Mouse (Mus musculus) testis, postnatal 14 days (tissue): ENCODE measurements around the gene Efcab10.

Source experiments
- DNase-seq: peaks from one replicate; pipeline ENCODE4 v3.0.0; 2021; ENCODE audit warnings: low spot score

The Efcab10 gene

DNA sequence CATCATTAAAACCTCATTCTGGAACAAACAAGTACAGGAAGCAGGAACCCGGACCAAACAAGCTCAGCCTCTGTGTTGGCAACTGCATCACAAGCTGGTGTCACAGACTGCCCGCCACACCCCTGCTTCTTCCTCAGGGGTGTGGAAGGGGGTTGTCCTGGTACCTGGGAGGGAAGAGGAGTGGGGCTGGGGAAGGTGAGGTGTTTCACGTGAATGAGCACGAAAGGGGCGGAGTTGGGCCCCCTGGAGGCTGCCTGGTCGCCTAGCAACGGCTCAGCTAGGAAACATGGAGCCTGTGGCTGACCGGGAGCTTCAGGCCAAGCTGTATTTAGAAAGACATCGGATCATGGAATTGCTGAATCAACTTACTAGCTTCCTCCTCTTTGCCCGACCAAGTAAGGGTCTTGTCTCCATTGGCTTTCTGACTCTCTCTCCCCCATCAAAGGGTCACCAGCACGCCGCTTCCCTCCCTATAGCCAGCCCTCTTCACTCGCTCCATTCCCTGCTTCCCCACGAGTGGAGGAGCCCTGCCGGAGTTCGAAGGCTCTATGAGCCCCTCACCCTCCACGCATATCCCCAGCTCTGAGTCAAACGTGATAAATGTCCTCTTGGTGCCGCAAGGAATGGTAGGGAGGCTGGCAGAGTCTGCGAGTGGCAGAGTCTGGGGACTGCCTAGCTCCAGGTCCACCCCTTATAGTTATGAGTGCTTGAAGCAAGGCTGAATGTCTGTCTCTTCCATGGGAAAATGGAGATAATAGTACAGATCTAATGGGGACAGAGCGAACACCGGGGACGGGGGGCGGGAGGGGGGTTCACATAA, at the start of gene Efcab10:
Gene Efcab10, plus strand, starts transcription at position 51 of the 820 bp plus-strand sequence.
- DNase-seq, result peak; percentile 66

- no peak for DNase-seq
These were observed 49.5 kb upstream of the Efcab10 start for GRCm38 (mm10) chr12:33344970-33345772.

- no peak for DNase-seq
These were observed 48.8 kb upstream of the Efcab10 start for GRCm38 (mm10) chr12:33345773-33346435.

DNA sequence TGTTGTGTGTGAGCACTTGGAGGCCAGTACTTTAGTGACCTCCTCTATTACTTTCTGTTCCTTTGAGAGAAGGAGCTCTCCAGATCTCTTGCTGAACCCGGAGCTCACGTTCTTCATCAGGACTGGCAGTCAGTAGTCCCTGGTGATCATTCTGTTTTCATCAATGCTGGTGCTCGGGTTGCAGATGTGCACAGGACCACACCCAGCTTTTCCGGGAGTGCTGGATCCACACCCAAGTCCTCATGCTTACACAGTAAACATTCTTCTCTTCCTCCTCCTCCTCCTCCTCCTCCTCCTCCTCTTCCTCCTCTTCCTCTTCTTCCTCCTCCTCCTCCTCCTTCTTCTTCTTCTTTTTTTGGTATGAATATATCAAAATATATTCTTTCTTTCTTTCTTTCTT, 42.0 kb upstream of the Efcab10 start:
- DNase-seq, result no peak

GRCm38 (mm10) chr12:33358345-33358744, 36.3 kb upstream of the Efcab10 start:
- DNase-seq, result no peak

DNA sequence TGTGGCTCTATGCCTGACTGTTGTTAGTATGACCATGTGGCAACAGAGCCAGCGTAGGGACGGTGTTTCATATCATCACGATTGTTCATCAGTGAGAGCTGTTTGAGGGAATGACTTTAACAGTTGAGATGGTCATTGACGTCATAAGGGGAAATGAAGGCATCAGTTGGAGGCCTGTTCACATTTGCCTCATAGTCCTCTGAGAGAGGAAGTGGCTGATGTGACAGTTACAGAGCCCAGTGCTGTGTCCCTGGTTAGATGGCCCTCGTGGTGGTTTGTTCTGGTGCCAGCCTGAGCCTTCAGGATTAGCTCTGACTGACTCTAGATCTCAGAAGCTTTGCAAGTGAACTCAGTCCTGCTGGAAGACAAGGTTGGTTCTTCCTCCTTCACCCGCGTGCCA, 35.4 kb upstream of the Efcab10 start:
- DNase-seq, result no peak

DNA sequence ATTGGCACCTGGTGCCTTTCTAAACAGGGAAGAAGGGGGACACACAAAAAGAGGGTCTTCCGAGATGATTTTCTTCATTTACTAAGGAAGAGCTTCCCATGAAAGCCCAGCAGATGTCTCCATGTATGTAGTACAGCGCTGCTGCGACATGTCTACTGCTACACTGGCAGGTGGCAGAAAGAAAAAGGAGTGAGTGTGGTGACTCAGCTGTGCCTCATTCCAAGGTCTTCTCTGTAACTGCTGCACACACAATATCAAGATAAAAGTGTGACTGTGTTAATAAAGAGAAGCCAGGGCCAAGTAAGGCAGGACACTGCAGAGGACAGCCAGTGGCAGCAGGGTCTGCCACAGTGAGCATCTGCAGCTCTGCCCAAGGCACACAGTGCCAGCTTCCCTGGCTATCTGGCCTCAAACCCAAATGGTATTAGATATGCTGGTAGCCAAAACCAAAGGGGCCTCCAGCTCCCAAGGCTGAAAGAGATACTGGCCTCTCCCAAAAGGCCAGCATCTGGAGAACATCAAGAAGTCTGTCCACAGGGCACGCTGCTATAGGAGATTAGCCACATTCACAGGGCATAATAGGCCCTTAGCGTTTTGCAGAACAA, 34.7 kb upstream of the Efcab10 start:
- DNase-seq, result no peak

DNA sequence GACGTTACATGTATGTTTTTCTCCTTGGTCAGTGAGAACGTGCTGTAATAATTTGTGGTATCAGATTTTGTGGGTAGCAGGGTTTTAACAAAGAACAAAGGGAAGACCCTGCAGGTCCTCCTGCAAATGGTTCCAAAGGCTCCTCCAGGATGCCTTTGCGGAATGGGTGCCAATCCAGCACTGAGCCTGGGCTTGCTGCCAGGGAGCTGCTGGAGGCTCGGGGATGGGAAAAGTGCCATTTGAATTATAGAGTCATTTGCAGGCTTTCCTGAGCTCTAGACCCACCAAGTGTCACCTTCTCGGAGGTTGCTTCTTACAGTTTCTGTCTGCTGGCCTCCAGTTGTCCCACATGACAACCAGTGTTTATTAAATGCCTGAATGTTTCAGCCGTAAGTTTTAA, 33.9 kb upstream of the Efcab10 start:
- no peak for DNase-seq

DNA sequence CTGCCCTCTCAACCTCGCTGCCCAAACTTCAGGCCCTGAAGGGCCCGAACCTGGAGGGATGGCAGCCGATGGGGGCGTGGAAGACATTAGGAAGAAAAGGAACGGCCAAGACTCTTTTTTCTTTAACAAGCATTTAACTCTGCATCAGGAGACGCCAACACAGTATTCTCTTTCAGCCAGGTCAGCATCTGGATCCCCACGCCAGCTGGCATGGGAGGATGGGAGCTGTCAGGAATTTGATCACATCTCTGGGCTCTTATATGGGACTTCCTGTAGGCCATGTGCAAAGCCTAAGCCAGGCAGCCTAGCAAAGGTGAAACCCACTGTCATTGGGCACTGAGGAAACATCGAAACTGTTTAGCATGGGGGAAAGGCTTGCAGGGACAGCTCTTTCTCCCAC, 30.1 kb upstream of the Efcab10 start:
- DNase-seq, result no peak

DNA sequence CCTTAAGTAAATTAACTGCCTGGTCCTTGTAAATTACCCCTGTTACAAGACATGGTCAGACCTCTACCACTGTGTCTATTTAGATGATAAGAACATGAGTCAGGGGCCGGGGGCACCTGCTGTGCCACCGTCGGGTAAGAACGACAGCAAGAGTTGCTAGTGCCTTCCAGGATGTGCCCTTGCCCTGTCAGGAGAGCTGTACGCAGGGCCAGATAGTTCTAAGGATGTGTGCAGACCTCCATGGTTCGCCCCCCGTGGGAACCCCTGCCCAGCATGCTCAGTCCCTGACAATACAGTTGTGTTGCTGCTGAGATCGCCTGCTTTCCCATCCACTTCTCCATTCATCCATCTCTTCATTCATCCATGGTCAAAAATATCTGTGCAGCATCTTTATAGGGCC, 29.5 kb upstream of the Efcab10 start:
- peak; percentile 58 for DNase-seq

DNA sequence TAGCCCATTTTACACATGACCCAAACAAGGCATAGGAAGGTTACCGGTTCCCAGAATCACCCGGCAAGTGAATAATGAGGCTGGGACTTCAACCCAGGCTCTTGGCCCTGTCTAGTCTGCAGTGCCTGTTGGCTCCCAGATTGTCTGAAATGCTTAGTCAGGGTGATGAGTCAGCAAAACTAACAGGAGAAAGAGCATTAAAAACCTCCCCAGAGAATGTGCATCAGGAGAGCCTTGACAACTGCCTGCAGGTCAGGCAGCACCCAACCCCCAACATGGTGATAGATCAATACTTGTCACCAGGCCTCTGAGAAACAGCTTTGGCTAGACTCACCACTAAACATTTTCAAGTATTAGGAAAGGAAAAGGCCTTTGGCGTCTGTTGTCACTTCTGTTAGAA, 25.1 kb upstream of the Efcab10 start:
- no peak for DNase-seq

DNA sequence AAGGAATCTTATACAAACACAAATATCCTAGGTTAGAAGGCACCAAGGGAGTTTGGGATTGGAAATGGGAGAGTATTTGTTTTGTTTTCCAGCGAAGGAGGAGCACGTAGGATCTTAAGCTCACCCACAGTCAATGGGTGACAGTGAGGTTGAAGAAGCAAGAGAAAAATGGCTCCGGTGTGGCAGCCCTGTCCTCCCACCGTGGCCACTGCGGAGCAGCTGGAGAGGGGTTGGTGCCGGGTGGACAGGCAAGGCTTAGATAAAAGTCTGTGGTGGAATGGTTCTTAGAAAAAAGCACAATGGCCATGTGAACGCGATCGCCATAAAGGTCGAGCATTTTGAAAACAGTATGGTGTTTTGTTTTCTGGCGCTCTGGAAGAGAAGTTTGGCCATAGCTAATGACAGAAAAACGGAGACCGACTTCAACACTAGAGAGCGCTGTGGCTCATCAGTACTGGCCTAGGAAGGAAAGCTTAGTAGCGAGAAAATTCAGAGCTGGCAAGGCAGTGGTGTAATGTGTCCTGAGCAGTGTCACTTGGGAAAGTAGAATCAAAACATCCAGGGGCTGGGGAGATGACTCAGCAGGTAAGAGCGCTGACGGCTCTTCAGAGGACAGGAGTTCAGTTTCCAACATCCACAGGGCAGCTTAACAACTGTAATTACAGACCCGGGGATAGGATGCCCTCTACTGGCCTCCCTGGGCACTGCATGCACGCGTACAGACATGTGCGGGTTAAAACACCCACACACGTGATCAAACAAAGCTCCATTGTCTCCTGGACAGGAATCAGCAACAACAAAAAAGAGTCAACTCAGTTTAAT, 14.8 kb upstream of the Efcab10 start:
- peak; percentile 75 for DNase-seq

GRCm38 (mm10) chr12:33388842-33389241, 5.8 kb upstream of the Efcab10 start:
- DNase-seq, result peak; percentile 29

- no peak for DNase-seq
These were observed 3.7 kb upstream of the Efcab10 start for GRCm38 (mm10) chr12:33390844-33391560.

- DNase-seq, result no peak
These were observed 8.6 kb downstream of the Efcab10 start for GRCm38 (mm10) chr12:33403265-33403693.

GRCm38 (mm10) chr12:33404996-33405395, 10.3 kb downstream of the Efcab10 start:
- no peak for DNase-seq

DNA sequence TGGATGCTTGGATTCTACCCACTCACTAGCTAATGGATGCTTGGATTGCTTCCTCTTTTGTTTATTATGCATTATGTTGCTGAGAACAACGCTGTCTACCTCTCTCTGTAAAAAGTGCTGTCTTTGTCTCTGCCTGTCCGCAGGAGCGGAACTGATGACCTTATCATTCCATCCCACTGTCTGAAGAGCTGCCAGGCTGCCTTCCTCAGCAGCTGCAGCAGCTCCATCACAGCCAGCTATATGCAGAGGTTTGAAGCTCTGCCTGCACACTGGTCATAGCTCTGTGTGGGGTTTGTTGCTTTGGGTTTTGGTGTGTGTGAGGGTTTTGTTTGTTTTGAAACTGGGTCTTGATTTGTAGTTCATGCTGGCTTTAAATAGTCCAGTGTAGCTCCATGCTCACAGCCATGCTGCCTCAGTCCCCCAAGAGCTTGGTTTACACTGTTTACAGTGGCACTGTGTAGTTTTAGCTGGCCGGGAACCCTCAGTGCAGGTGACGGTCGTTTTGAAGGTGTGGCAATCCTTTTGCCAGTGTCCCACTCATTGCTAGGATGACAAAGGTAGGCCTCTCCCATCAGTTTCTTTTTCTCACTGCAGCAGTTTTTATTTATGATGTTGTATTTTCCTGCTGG, 10.9 kb downstream of the Efcab10 start:
- no peak for DNase-seq

GRCm38 (mm10) chr12:33411580-33412151, 17.0 kb downstream of the Efcab10 start:
- no peak for DNase-seq

DNA sequence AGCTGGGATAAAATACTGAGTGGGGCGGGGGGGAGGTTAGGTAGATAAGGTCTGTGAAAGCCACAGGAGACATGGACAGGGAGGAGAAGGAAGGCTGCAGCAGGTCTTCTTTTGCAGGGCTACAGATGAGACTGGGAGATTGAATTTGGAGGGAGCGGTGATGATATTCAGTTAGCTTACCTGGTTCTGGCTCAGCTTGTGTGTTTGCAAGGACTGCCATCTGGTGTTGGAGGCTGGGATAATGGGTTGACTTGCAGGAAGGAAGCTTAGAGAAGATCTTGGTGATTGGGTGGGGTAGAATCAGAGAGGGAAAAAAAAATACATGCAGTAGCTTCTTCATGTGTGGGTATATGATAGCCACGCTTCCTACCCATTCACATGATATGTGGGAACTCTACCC, 29.7 kb downstream of the Efcab10 start:
- DNase-seq, result no peak

DNA sequence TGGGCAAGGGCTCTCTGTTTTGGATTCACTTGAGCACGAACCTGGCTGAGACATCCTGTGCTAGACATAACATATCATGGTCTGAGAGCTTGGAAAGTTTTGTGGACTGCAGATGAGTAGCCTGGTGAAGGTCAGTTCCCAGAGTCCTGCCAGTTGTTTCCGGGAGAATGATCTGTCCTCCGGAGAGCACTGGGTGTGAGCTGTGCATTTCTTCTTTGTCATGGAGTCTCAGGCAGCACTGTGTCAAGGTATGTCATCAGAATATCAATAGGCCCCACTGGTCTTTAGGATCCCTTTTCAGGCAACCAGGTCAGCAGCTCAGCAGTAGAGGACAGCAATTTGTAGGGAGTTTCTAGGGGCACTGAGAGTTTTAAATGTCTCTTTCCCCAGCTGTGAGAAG, 32.6 kb downstream of the Efcab10 start:
- DNase-seq, result no peak
